Mouse (Mus musculus): ENCODE data around the gene Cd81. TPM values are rescaled to one million over a fixed set of nuclear protein-coding genes. Genes with fewer than 3 reads are reported as not detected.

Cd81 gene
- polyA plus RNA-seq (2016; fragmentation: Nextera tagmentation; extraction: Ambion mirVana): 472 and 583 TPM in 2 replicates

GRCm38 (mm10) chr7:143052626-143053007 is at the start of gene Cd81:
Cd81 (plus strand) TSS chr7:143052739.
- peaks cover 65% of the 10 kb centered on the region for H3K4me1 ChIP-seq

GRCm38 (mm10) chr7:143004727-143005343 is 47.7 kb upstream of the Cd81 start, which contains the start of gene Tspan32:
Tspan32 (plus strand) TSS chr7:143005046.
- peak within 1 kb of the TSS; percentile 47 for H3K4me3 ChIP-seq
- 54% methylated on average over 4 of the region's 4 CpGs for WGBS

More at GRCm38 (mm10) chr7:143052626-143053007, at the start of gene Cd81:
- H3K36me3 ChIP-seq: peaks cover 18% of the 10 kb centered on the region
- H3K9me3 ChIP-seq: no peaks in the 10 kb centered on the region
- H3K27ac ChIP-seq: peak within 1 kb of the TSS; percentile 97
- no peaks in the 10 kb centered on the region for H3K27me3 ChIP-seq (ENCODE audit: insufficient read depth, poor library complexity, severe bottlenecking)
- DNase-seq (ENCODE audit: low spot score): peak; percentile 94
- WGBS: under 1% methylated on average over 35 of the region's 37 CpGs
- H3K4me3 ChIP-seq: peak within 1 kb of the TSS; percentile 92

GRCm38 (mm10) chr7:143005344-143006096 is 47.0 kb upstream of the Cd81 start:
- peak overlapping the region; percentile 86 for H3K27ac ChIP-seq
- H3K4me1 ChIP-seq: peaks cover 69% of the 10 kb centered on the region

More at GRCm38 (mm10) chr7:143004727-143005343, 47.7 kb upstream of the Cd81 start, which contains the start of gene Tspan32:
- Histone ChIP-seq H3K27me3 (ENCODE audit: insufficient read depth, poor library complexity, severe bottlenecking) (0 out of 2 replicates have a peak, but pooled peaks cover 7% of the 10 kb centered on the region), H3K4me1 (peaks cover 65% of the 10 kb centered on the region), H3K9me3 (no peaks in the 10 kb centered on the region), H3K36me3 (no peaks in the 10 kb centered on the region), H3K27ac (peak within 1 kb of the TSS; percentile 86)
- peak; percentile 87 for DNase-seq (ENCODE audit: low spot score)

GRCm38 (mm10) chr7:143006097-143006755 is 46.3 kb upstream of the Cd81 start:
- WGBS: 71% methylated on average over 2 of the region's 2 CpGs
- H3K27ac ChIP-seq: peak overlapping the region; percentile 86
- H3K4me1 ChIP-seq: peaks cover 69% of the 10 kb centered on the region
- peak; percentile 92 for DNase-seq (ENCODE audit: low spot score)
- H3K9me3 ChIP-seq: no peaks in the 10 kb centered on the region
- 0 out of 2 replicates have a peak, but pooled peaks cover 7% of the 10 kb centered on the region for H3K27me3 ChIP-seq (ENCODE audit: insufficient read depth, poor library complexity, severe bottlenecking)
- peak overlapping the region; percentile 47 for H3K4me3 ChIP-seq
- no peaks in the 10 kb centered on the region for H3K36me3 ChIP-seq

More at GRCm38 (mm10) chr7:143005344-143006096, 47.0 kb upstream of the Cd81 start:
- Histone ChIP-seq H3K27me3 (ENCODE audit: insufficient read depth, poor library complexity, severe bottlenecking) (0 out of 2 replicates have a peak, but pooled peaks cover 7% of the 10 kb centered on the region), H3K36me3 (no peaks in the 10 kb centered on the region), H3K4me3 (peak overlapping the region; percentile 47), H3K9me3 (no peaks in the 10 kb centered on the region)
- 73% methylated on average over 6 of the region's 6 CpGs for WGBS
- DNase-seq (ENCODE audit: low spot score): no peak

- H3K27ac ChIP-seq: peak overlapping the region; percentile 86
- no peaks in the 10 kb centered on the region for H3K36me3 ChIP-seq
- H3K4me1 ChIP-seq: peaks cover 77% of the 10 kb centered on the region
- no peak for DNase-seq (ENCODE audit: low spot score)
- WGBS: 69% methylated on average over 8 of the region's 8 CpGs
- H3K4me3 ChIP-seq: peak overlapping the region; percentile 47
- H3K9me3 ChIP-seq: no peaks in the 10 kb centered on the region
- 0 out of 2 replicates have a peak, but pooled peaks cover 7% of the 10 kb centered on the region for H3K27me3 ChIP-seq (ENCODE audit: insufficient read depth, poor library complexity, severe bottlenecking)
Measured at GRCm38 (mm10) chr7:143006756-143007598, 45.6 kb upstream of the Cd81 start.

GRCm38 (mm10) chr7:143007599-143008369 is 44.8 kb upstream of the Cd81 start:
- H3K27ac ChIP-seq: peak overlapping the region; percentile 86
- peak overlapping the region; percentile 30 for H3K4me3 ChIP-seq
- peak; percentile 96 for DNase-seq (ENCODE audit: low spot score)
- 34% methylated on average over 17 of the region's 17 CpGs for WGBS
- H3K27me3 ChIP-seq (ENCODE audit: insufficient read depth, poor library complexity, severe bottlenecking): 0 out of 2 replicates have a peak, but pooled peaks cover 7% of the 10 kb centered on the region
- peaks cover 82% of the 10 kb centered on the region for H3K4me1 ChIP-seq
- H3K9me3 ChIP-seq: no peaks in the 10 kb centered on the region
- H3K36me3 ChIP-seq: no peaks in the 10 kb centered on the region

GRCm38 (mm10) chr7:143008370-143008926 is 44.1 kb upstream of the Cd81 start:
- DNase-seq (ENCODE audit: low spot score): no peak
- Histone ChIP-seq H3K27ac (peak overlapping the region; percentile 86), H3K4me3 (peak overlapping the region; percentile 30), H3K4me1 (peaks cover 81% of the 10 kb centered on the region), H3K27me3 (ENCODE audit: insufficient read depth, poor library complexity, severe bottlenecking) (0 out of 2 replicates have a peak, but pooled peaks cover under 1% of the 10 kb centered on the region), H3K36me3 (no peaks in the 10 kb centered on the region), H3K9me3 (no peaks in the 10 kb centered on the region)
- 55% methylated on average over 8 of the region's 8 CpGs for whole genome bisulfite sequencing

GRCm38 (mm10) chr7:143008996-143009665 is 43.4 kb upstream of the Cd81 start:
- DNase-seq (ENCODE audit: low spot score): no peak
- H3K4me1 ChIP-seq: peaks cover 85% of the 10 kb centered on the region
- H3K36me3 ChIP-seq: no peaks in the 10 kb centered on the region
- no peaks in the 10 kb centered on the region for H3K9me3 ChIP-seq
- WGBS: 49% methylated on average over 3 of the region's 4 CpGs
- no peaks in the 10 kb centered on the region for H3K27me3 ChIP-seq (ENCODE audit: insufficient read depth, poor library complexity, severe bottlenecking)
- H3K4me3 ChIP-seq: no peak overlapping the region; the same call in none of the 2 replicates
- peak overlapping the region; percentile 86 for H3K27ac ChIP-seq

- Histone ChIP-seq H3K4me1 (peaks cover 84% of the 10 kb centered on the region), H3K27me3 (ENCODE audit: insufficient read depth, poor library complexity, severe bottlenecking) (no peaks in the 10 kb centered on the region), H3K27ac (peak overlapping the region; percentile 86), H3K4me3 (no peak overlapping the region), H3K36me3 (no peaks in the 10 kb centered on the region), H3K9me3 (no peaks in the 10 kb centered on the region)
- 82% methylated on average over 4 of the region's 4 CpGs for WGBS
- no peak for DNase-seq (ENCODE audit: low spot score)
Measured at GRCm38 (mm10) chr7:143009996-143010395, 42.5 kb upstream of the Cd81 start.

GRCm38 (mm10) chr7:143011226-143011625 is 41.3 kb upstream of the Cd81 start:
- H3K4me1 ChIP-seq: peaks cover 84% of the 10 kb centered on the region

More at GRCm38 (mm10) chr7:143011226-143011625, 41.3 kb upstream of the Cd81 start:
- Histone ChIP-seq H3K9me3 (no peaks in the 10 kb centered on the region), H3K27ac (no peak overlapping the region), H3K36me3 (no peaks in the 10 kb centered on the region), H3K4me3 (no peak overlapping the region), H3K27me3 (ENCODE audit: insufficient read depth, poor library complexity, severe bottlenecking) (no peaks in the 10 kb centered on the region)
- DNase-seq (ENCODE audit: low spot score): no peak
- 81% methylated on average over 1 of the region's 1 CpGs for WGBS

All from heart, embryonic 10.5 days (tissue).